ENCODE assay signal across 14 mouse cellular contexts in the genomic region with DNA sequence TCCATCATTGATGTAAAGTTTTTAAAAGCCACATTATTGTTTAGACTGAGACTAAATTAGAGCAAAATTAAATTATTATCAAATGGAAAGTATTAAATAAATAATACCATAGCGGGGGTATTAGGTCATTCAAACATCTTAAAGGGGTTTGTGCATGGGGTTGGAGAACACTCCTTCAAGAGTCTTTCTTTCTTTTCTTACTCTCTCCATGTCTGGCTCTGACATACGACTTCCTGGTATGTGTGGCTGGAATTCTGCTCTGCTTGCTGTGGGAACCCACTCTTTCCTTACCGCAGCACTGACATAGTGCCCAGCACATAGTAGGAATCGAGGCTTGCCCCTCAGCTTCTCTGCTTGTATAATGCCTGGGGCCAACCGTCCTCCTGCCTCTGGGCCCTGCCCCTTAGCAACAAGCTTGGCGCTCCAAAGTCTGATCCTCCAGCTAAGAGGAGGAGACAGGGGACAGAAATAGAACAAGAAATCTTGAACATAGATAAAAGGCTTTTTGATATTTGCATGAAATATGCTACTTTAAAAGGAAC. TPM values are rescaled to one million over a fixed set of nuclear protein-coding genes. Genes with fewer than 3 reads are reported as not detected.
A peak's percentile ranks its signal among the peaks of the same experiment; 100 is the strongest.
DNase-seq lines count a peak whose midpoint lies in the region; ATAC-seq and TF ChIP-seq lines count a peak whose summit lies in the region.
"Had no signal": no experiment of that assay in that cellular context is flagged by ENCODE, and none has a peak within 500 bp of the region (broad histone marks: within the 10 kb centered on the region; RNA-seq: fewer than 3 reads in every experiment).

No protein-coding gene starts in this region.

- intact Hi-C loops in heart, postnatal 10 days (cut with DNase I), result no loop called here

- H3K27ac ChIP-seq in forebrain, postnatal 0 days (ENCODE audit: low read depth, low read length), result 0 out of 2 replicates have a peak overlapping the region, but pooled peaks have one; percentile 42
- no peak overlapping the region for H3K27ac ChIP-seq in forebrain, embryonic 11.5 days (ENCODE audit: low read depth, low read length)
- H3K27ac ChIP-seq: forebrain, embryonic 13.5 days had no signal

- TF ChIP-seq CTCF in forebrain, postnatal 0 days (IDR thresholded peaks at IDR 0.05; ENCODE audit: low read depth), result no peak

- WGBS in forebrain, postnatal 0 days, result 58% methylated on average over 6 of the region's 6 CpGs
- WGBS in forebrain, embryonic 11.5 days, result 82% methylated on average over 6 of the region's 6 CpGs

- H3K4me1 ChIP-seq in forebrain, postnatal 0 days (ENCODE audit: insufficient read depth), result no peaks in the 10 kb centered on the region
- no peaks in the 10 kb centered on the region for H3K4me1 ChIP-seq in forebrain, embryonic 11.5 days (replicated peaks; ENCODE audit: control insufficient read depth, insufficient read depth, low read length)
- H3K4me1 ChIP-seq: forebrain, embryonic 13.5 days had no signal

- no peaks in the 10 kb centered on the region for H3K9me3 ChIP-seq in forebrain, postnatal 0 days (ENCODE audit: low read length)
- no peaks in the 10 kb centered on the region for H3K9me3 ChIP-seq in forebrain, embryonic 11.5 days (ENCODE audit: control insufficient read depth, low read length)
- H3K9me3 ChIP-seq: forebrain, embryonic 13.5 days; limb, embryonic 13.5 days had no signal

- no peaks in the 10 kb centered on the region for H3K27me3 ChIP-seq in forebrain, postnatal 0 days (ENCODE audit: insufficient read depth, low read length)
- no peaks in the 10 kb centered on the region for H3K27me3 ChIP-seq in forebrain, embryonic 11.5 days (ENCODE audit: control insufficient read depth, insufficient read depth, low read length)
- H3K27me3 ChIP-seq: forebrain, embryonic 13.5 days; limb, embryonic 13.5 days; Patski had no signal

- H3K36me3 ChIP-seq in forebrain, postnatal 0 days (ENCODE audit: insufficient read depth), result no peaks in the 10 kb centered on the region
- H3K36me3 ChIP-seq in forebrain, embryonic 11.5 days (ENCODE audit: control insufficient read depth, insufficient read depth, low read length), result no peaks in the 10 kb centered on the region
- H3K36me3 ChIP-seq: limb, embryonic 13.5 days had no signal

- DNase-seq in forebrain, postnatal 0 days, result peak; percentile 9
- no peak for DNase-seq in forebrain, embryonic 11.5 days (ENCODE audit: low spot score)
- peak; percentile 11 for DNase-seq in right cerebral cortex, postnatal 14 days
- DNase-seq in right cerebral cortex, postnatal 25 days, result no peak
- peak; percentile 29 to 45 for DNase-seq in heart, postnatal 10 days
- peak; percentile 7 for DNase-seq in lung, postnatal 36 days
- DNase-seq: cerebellum, postnatal 36 days; midbrain, embryonic 14.5 days; thymus, adult 2 months had no signal

- H3K4me2 ChIP-seq in forebrain, postnatal 0 days (ENCODE audit: low read depth), result no peak overlapping the region
- no peak overlapping the region for H3K4me2 ChIP-seq in forebrain, embryonic 11.5 days (ENCODE audit: low read depth, low read length, severe bottlenecking)
- H3K4me2 ChIP-seq: forebrain, embryonic 13.5 days; limb, embryonic 13.5 days had no signal

- H3K4me3 ChIP-seq in forebrain, postnatal 0 days (ENCODE audit: low read depth, low read length), result no peak overlapping the region
- H3K4me3 ChIP-seq in forebrain, embryonic 11.5 days (ENCODE audit: low read depth, low read length), result no peak overlapping the region
- H3K4me3 ChIP-seq: forebrain, embryonic 13.5 days; limb, embryonic 13.5 days had no signal

- H3K9ac ChIP-seq in forebrain, postnatal 0 days, result no peak overlapping the region
- H3K9ac ChIP-seq in forebrain, embryonic 11.5 days (ENCODE audit: low read length), result no peak overlapping the region
- H3K9ac ChIP-seq: forebrain, embryonic 13.5 days; limb, embryonic 13.5 days had no signal

- ATAC-seq in forebrain, postnatal 0 days, result no peak; the same call in 1 of the 2 replicates
- ATAC-seq in forebrain, embryonic 11.5 days (replicated peaks; ENCODE audit: low FRiP score), result no peak
- no peak for ATAC-seq in monocyte, adult 5-6 weeks (replicated peaks; ENCODE audit: insufficient number of reproducible peaks, low FRiP score, low TSS enrichment, poor library complexity, severe bottlenecking)
- no peak for ATAC-seq in megakaryocyte progenitor cell, adult 5-6 weeks (replicated peaks; ENCODE audit: poor library complexity)
- ATAC-seq: forebrain, embryonic 13.5 days; Patski had no signal

RNA-seq across cellular contexts. Expression of a gene that starts 40.0 kb away (rescaled TPM):
- 13.7 and 14.3 TPM in 2 replicates for total RNA-seq in forebrain, postnatal 0 days (2014; rRNA removed)
- polyA plus RNA-seq in forebrain, postnatal 0 days (2015; fragmentation: Nextera tagmentation; extraction: Ambion mirVana), result 8.6 and 14.5 TPM in 2 replicates
- 16.0 and 17.1 TPM in 2 replicates for polyA plus RNA-seq in forebrain, embryonic 11.5 days (2014; fragmentation: Nextera tagmentation; extraction: Ambion mirVana)
- 10 to 100 TPM; 26.5 to 29.4 TPM for total RNA-seq in heart, postnatal 10 days (2021)
- 13.0 to 33.2 TPM (median 18.8 TPM) in 3 replicates for total RNA-seq in monocyte, adult 5-6 weeks (2017)
- 21.7 and 22.5 TPM in 2 replicates for total RNA-seq in megakaryocyte progenitor cell, adult 5-6 weeks (2015)
- total RNA-seq in megakaryocyte progenitor cell, adult 5-6 weeks (2017), result 10.0 and 10.6 TPM in 2 replicates

Comparison
In these comparisons a context has a peak if more than half of its experiments do, and no peak if none do; other contexts are left out.
1. DNase-seq: peak in forebrain, postnatal 0 days (single experiment), right cerebral cortex, postnatal 14 days (single experiment), heart, postnatal 10 days (2 of 2) and lung, postnatal 36 days (single experiment); none in forebrain, embryonic 11.5 days (single experiment) and right cerebral cortex, postnatal 25 days (single experiment).